Comparison of ENCODE assay signal across 8 mouse cellular contexts in genomic region chr6:124542284-124542683, GRCm38 (mm10). TPM values are rescaled to one million over a fixed set of nuclear protein-coding genes. Genes with fewer than 3 reads are reported as not detected.
DNase-seq lines count a peak whose midpoint lies in the region; ATAC-seq lines count a peak whose summit lies in the region.
"Not testable (repeated sequence)": the region's sequence is repeated elsewhere in the genome, so short reads cannot be mapped to it uniquely, and the experiment has no call there.

Gene C1s1 (minus strand): TSS chr6:124542359.

- not testable (repeated sequence) for H3K36me3 ChIP-seq in lung, embryonic 16.5 days (ENCODE audit: control insufficient read depth, insufficient read depth, low read length)

- not testable (repeated sequence) for H3K4me1 ChIP-seq in lung, embryonic 16.5 days (replicated peaks; ENCODE audit: control insufficient read depth, insufficient read depth, low read length)

- DNase-seq in adrenal gland, adult (ENCODE audit: inconsistent age in 2 of 2, low spot score in 1 of 2): peak; percentile 55 to 87
- peak; percentile 34 to 53 for DNase-seq in cerebellum, postnatal 36 days
- peak; percentile 53 for DNase-seq in gastrocnemius, postnatal 10 days
- peak; percentile 8 for DNase-seq in induced T-regulatory cell, adult 2 months (ENCODE audit: low read depth)
- DNase-seq in layer of hippocampus, postnatal 14 days (ENCODE audit: low spot score in 2 of 2): peak; percentile 25 to 44
- DNase-seq in right cerebral cortex, adult 2 months (ENCODE audit: low spot score in 2 of 2): peak; percentile 59 to 70
- DNase-seq in urinary bladder, postnatal 36 days (ENCODE audit: low spot score in 2 of 2): peak; percentile 55 to 72

- H3K4me2 ChIP-seq in lung, embryonic 16.5 days (ENCODE audit: low read depth, low read length): not testable (repeated sequence)

- peak; percentile 59 for ATAC-seq in lung, embryonic 16.5 days (ENCODE audit: low read depth)

- WGBS in lung, embryonic 16.5 days: 0% methylated on average over 1 of the region's 1 CpGs

- not testable (repeated sequence) for H3K9ac ChIP-seq in lung, embryonic 16.5 days (ENCODE audit: low read length)

- not testable (repeated sequence) for H3K27ac ChIP-seq in lung, embryonic 16.5 days (ENCODE audit: low read length)

- not testable (repeated sequence) for H3K4me3 ChIP-seq in lung, embryonic 16.5 days (ENCODE audit: low read length)

- H3K9me3 ChIP-seq in lung, embryonic 16.5 days (ENCODE audit: control insufficient read depth, low read length): not testable (repeated sequence)

- not testable (repeated sequence) for H3K27me3 ChIP-seq in lung, embryonic 16.5 days (ENCODE audit: control insufficient read depth, insufficient read depth, low read depth, low read length)

RNA-seq across cellular contexts. Expression of gene C1s1, which starts in this region (rescaled TPM):
- total RNA-seq in gastrocnemius, postnatal 10 days (2021): 10 to 100 TPM; 43.3 to 51.5 TPM
- 1 to 10 TPM; 1.7 to 2.2 TPM for total RNA-seq in layer of hippocampus, postnatal 14 days (2021)
- 3.9 and 6.7 TPM in 2 replicates for polyA plus RNA-seq in lung, embryonic 16.5 days (2015; fragmentation: Nextera tagmentation; extraction: Ambion mirVana)

Comparison
In these comparisons a context has a peak if more than half of its experiments do, and no peak if none do; other contexts are left out.
1. RNA of gene C1s1 (total RNA-seq): 43.3 to 51.5 TPM in gastrocnemius, postnatal 10 days; 1.7 to 2.2 TPM in layer of hippocampus, postnatal 14 days; every median in the first group is over 10 times any median in the second.
2. DNase-seq: peak in every context shown above with its lines; median percentile 71 in adrenal gland, adult; 64 in right cerebral cortex, adult 2 months; 64 in urinary bladder, postnatal 36 days; 53 in gastrocnemius, postnatal 10 days; 44 in cerebellum, postnatal 36 days; 34 in layer of hippocampus, postnatal 14 days; 8 in induced T-regulatory cell, adult 2 months.